Mouse (Mus musculus): ENCODE measurements around the gene Txnip.
"Not testable (repeated sequence)": the region's sequence is repeated elsewhere in the genome, so short reads cannot be mapped to it uniquely, and the experiment has no call there.

Txnip gene

GRCm38 (mm10) chr3:96593374-96593773 lies 35.6 kb downstream of the Txnip start:
- no peak for DNase-seq (ENCODE audit: low read depth, low spot score)

GRCm38 (mm10) chr3:96593790-96594560 lies 36.2 kb downstream of the Txnip start, which contains the start of gene Polr3gl:
Gene Polr3gl (minus strand): TSS chr3:96594181.
- DNase-seq (ENCODE audit: low read depth, low spot score), result peak; percentile 83

GRCm38 (mm10) chr3:96594851-96595250 lies 37.1 kb downstream of the Txnip start:
- DNase-seq (ENCODE audit: low read depth, low spot score), result no peak

GRCm38 (mm10) chr3:96595661-96596060 lies 37.9 kb downstream of the Txnip start:
- DNase-seq (ENCODE audit: low read depth, low spot score), result no peak

- no peak for DNase-seq (ENCODE audit: low read depth, low spot score)
These were observed 38.5 kb downstream of the Txnip start, which contains the start of gene Ankrd34a for GRCm38 (mm10) chr3:96596228-96596707. Gene Ankrd34a (plus strand): TSS chr3:96596636.

GRCm38 (mm10) chr3:96596855-96597254 lies 39.1 kb downstream of the Txnip start:
- no peak for DNase-seq (ENCODE audit: low read depth, low spot score)

- DNase-seq (ENCODE audit: low read depth, low spot score), result no peak
These were observed 39.7 kb downstream of the Txnip start for GRCm38 (mm10) chr3:96597435-96597891.

- DNase-seq (ENCODE audit: low read depth, low spot score), result no peak
These were observed 40.7 kb downstream of the Txnip start for GRCm38 (mm10) chr3:96598156-96599068.

GRCm38 (mm10) chr3:96599069-96599393 lies 41.3 kb downstream of the Txnip start:
- no peak for DNase-seq (ENCODE audit: low read depth, low spot score)

GRCm38 (mm10) chr3:96599411-96599810 lies 41.7 kb downstream of the Txnip start:
- DNase-seq (ENCODE audit: low read depth, low spot score), result no peak

- DNase-seq (ENCODE audit: low read depth, low spot score), result peak; percentile 92
These were observed 43.0 kb downstream of the Txnip start, which contains the start of gene Lix1l for GRCm38 (mm10) chr3:96600639-96601250. Gene Lix1l (plus strand): TSS chr3:96601149.

GRCm38 (mm10) chr3:96601251-96601787 lies 43.6 kb downstream of the Txnip start:
- no peak for DNase-seq (ENCODE audit: low read depth, low spot score)

- DNase-seq (ENCODE audit: low read depth, low spot score), result no peak
These were observed 44.4 kb downstream of the Txnip start for GRCm38 (mm10) chr3:96601941-96602703.

GRCm38 (mm10) chr3:96602704-96603084 lies 44.9 kb downstream of the Txnip start:
- DNase-seq (ENCODE audit: low read depth, low spot score), result no peak

GRCm38 (mm10) chr3:96603311-96603710 lies 45.6 kb downstream of the Txnip start:
- no peak for DNase-seq (ENCODE audit: low read depth, low spot score)

- not testable (repeated sequence) for DNase-seq (ENCODE audit: low read depth, low spot score)
These were observed 48.2 kb downstream of the Txnip start for GRCm38 (mm10) chr3:96606007-96606406.

GRCm38 (mm10) chr3:96606618-96607017 lies 48.9 kb downstream of the Txnip start:
- DNase-seq (ENCODE audit: low read depth, low spot score), result no peak
